Mouse (Mus musculus) megakaryocyte, embryonic 14.5 days (primary cell): ENCODE measurements at regions not wholly inside any gene's neighbourhood (a gene's known extent, or its start where the extent isn't known, plus 50 kb on each side); places are given as distances from the start of the nearest gene placed in this dataset.

Experiments used
- FLI1 ChIP-seq: IDR thresholded peaks from 2 replicates; pipeline ENCODE4 v1.6.1; 2012; ENCODE audit warnings: low read length, inconsistent platforms, mixed read lengths
- GATA1 ChIP-seq: IDR thresholded peaks from 3 replicates; pipeline ENCODE4 v1.6.1; 2012; ENCODE audit warnings: mixed read lengths, low read length, inconsistent platforms, borderline replicate concordance

DNA sequence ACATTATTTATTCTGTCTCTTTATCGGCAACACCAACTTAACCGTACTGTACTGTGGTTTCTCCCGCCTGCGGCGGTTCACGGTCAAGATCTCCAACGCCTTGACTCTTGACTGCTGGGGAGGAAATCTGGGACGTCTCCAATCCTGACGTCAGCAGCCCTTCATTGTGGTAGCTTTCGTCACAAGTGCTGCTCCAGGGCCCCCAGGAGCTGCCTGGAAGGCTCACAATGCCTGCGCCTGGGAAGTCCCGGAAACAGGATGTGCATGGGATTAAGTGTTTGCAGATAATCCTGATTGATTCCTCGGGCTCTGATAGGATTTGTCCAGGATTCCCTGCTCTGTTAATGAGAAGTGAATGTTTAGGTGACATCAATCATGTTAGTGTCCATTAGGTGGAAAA lies 82.3 kb upstream of the C1qtnf3 start:
- TF ChIP-seq GATA1 (no peak), FLI1 (no peak)
